Mouse (Mus musculus): ENCODE measurements around the gene Klhl10.
A peak's percentile ranks its signal among the peaks of the same experiment; 100 is the strongest.

- TF ChIP-seq CTCF (IDR thresholded peaks at IDR 0.05; ENCODE audit: low read depth) (no peak; the same call in none of the 2 replicates), EP300 (optimal IDR thresholded peaks at IDR 0.05) (peak; percentile 54)
Observed at GRCm38 (mm10) chr11:100414914-100415822, 26.5 kb upstream of the Klhl10 start, which contains the start of gene Fkbp10.
